Mouse (Mus musculus): Measurements from ENCODE around the gene Cep112.

- TF ChIP-seq FLI1 (IDR thresholded peaks at IDR 0.05; ENCODE audit: low read length) (no peak), GATA1 (IDR thresholded peaks at IDR 0.05; ENCODE audit: borderline replicate concordance, low read length) (no peak)
Measured at GRCm38 (mm10) chr11:108799695-108800094, 374.7 kb downstream of the Cep112 start.

Data from megakaryocyte, embryonic 14.5 days (primary cell).